Mouse (Mus musculus) E14TG2a.4 (cell line): ENCODE data around the gene 1700015F17Rik.

ENCODE experiments used
- CTCF ChIP-seq: conservative IDR thresholded peaks from 2 replicates; pipeline ENCODE4 v1.5.1; 2014; ENCODE audit warnings: low read length
- NANOG ChIP-seq: IDR thresholded peaks from 2 replicates; pipeline ENCODE4 v1.6.1; 2014; ENCODE audit warnings: borderline replicate concordance, low read length, mixed read lengths
- POU5F1 ChIP-seq: IDR thresholded peaks from 2 replicates; pipeline ENCODE4 v1.6.1; 2014; ENCODE audit warnings: low read length, borderline replicate concordance

GRCm38 (mm10) chr5:5431746-5432438 lies 47.1 kb downstream of the 1700015F17Rik start:
- TF ChIP-seq CTCF (no peak), POU5F1 (no peak), NANOG (no peak)
